In the genomic region with DNA sequence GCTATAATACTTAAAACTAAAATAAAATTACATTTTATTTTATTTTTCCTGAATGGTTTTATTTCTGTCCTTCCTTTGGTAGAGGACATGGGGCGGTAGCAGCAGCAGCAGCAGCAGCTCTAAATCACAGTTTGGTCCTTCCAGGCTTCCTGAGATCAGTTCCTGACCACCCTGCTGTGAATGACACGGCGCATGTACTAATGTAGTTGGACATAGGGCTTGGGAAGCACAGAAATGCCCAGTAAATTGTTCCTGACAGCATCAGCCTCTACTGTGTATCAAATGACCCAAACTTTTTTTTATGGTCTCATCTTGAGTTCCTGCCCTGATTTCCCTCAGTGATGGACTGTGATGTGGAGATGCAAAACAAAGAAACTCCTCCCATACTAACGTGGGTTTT, we compare ENCODE assay signal across 19 mouse cellular contexts.
"Had no signal": no experiment of that assay in that cellular context is flagged by ENCODE, and none has a peak within 500 bp of the region (broad histone marks: within the 10 kb centered on the region; RNA-seq: fewer than 3 reads in every experiment).

No protein-coding gene starts in this region.

- H3K27ac ChIP-seq: gastrocnemius, adult 2 months; heart, embryonic 10.5 days; hindbrain, embryonic 10.5 days; hindbrain, embryonic 12.5 days; hindbrain, embryonic 14.5 days; intestine, embryonic 15.5 days; limb, embryonic 13.5 days; limb, embryonic 15.5 days had no signal

- H3K4me1 ChIP-seq: heart, embryonic 10.5 days; heart, embryonic 12.5 days; hindbrain, embryonic 10.5 days; hindbrain, embryonic 12.5 days; intestine, embryonic 15.5 days; limb, embryonic 13.5 days; limb, embryonic 15.5 days had no signal

- H3K36me3 ChIP-seq: heart, embryonic 10.5 days; heart, embryonic 12.5 days; hindbrain, embryonic 12.5 days; intestine, embryonic 15.5 days; limb, embryonic 13.5 days; limb, embryonic 15.5 days had no signal

- H3K4me3 ChIP-seq: gastrocnemius, adult 2 months; heart, embryonic 10.5 days; heart, embryonic 12.5 days; hindbrain, embryonic 10.5 days; hindbrain, embryonic 12.5 days; intestine, embryonic 15.5 days; limb, embryonic 13.5 days; limb, embryonic 15.5 days had no signal

- ATAC-seq: inflammation-experienced regulatory T-cells, adult 6 months; intestine, embryonic 15.5 days; intestine, postnatal 0 days had no signal

- H3K4me2 ChIP-seq: heart, embryonic 12.5 days; hindbrain, embryonic 12.5 days; hindbrain, embryonic 14.5 days; intestine, embryonic 15.5 days; limb, embryonic 13.5 days; limb, embryonic 15.5 days had no signal

- H3K9me3 ChIP-seq: heart, embryonic 10.5 days; heart, embryonic 12.5 days; hindbrain, embryonic 10.5 days; hindbrain, embryonic 12.5 days; intestine, embryonic 15.5 days; limb, embryonic 13.5 days; limb, embryonic 15.5 days had no signal

- H3K9ac ChIP-seq: heart, embryonic 12.5 days; hindbrain, embryonic 12.5 days; hindbrain, embryonic 14.5 days; intestine, embryonic 15.5 days; limb, embryonic 13.5 days; limb, embryonic 15.5 days had no signal

- H3K27me3 ChIP-seq: heart, embryonic 12.5 days; hindbrain, embryonic 12.5 days; intestine, embryonic 15.5 days; limb, embryonic 13.5 days; limb, embryonic 15.5 days had no signal

- DNase-seq: gastrocnemius, adult 2 months; gastrocnemius, postnatal 10 days; gastrocnemius, postnatal 25 days; heart, postnatal 4 days; kidney, adult 18-20 months; kidney, postnatal 10 days; layer of hippocampus, adult 9-11 months; layer of hippocampus, postnatal 36 days; left cerebral cortex, postnatal 4 days had no signal
